Mouse (Mus musculus) neural tube, embryonic 15.5 days (tissue): ENCODE data around the gene Map6. TPM values are rescaled to one million over a fixed set of nuclear protein-coding genes. Genes with fewer than 3 reads are reported as not detected.

ENCODE experiments used
- ATAC-seq: fragments of 200-750 bp; cut with Nextera tagmentation; 2 replicates; pipeline ENCODE4 v1.8.0; 2017; ENCODE audit warnings: mild to moderate bottlenecking, moderate TSS enrichment, moderate library complexity; ENCODE audit not compliant: low FRiP score
- H3K27ac ChIP-seq: fragments of 300-500 bp; sonication (generic); replicated peaks from 2 replicates; pipeline ENCODE4 v1.5.1; 2015; ENCODE audit warnings: mild to moderate bottlenecking, inconsistent platforms
- H3K27me3 ChIP-seq: fragments of 300-500 bp; sonication (generic); replicated peaks from 2 replicates; pipeline ENCODE4 v1.6.1; 2015; ENCODE audit warnings: inconsistent platforms
- H3K36me3 ChIP-seq: fragments of 300-500 bp; sonication (generic); 2 replicates; pipeline ENCODE4 v1.6.1; 2015; ENCODE audit warnings: inconsistent platforms
- H3K4me1 ChIP-seq: fragments of 300-500 bp; sonication (generic); 2 replicates; pipeline ENCODE4 v1.6.1; 2015; ENCODE audit warnings: inconsistent platforms
- H3K4me2 ChIP-seq: fragments of 300-500 bp; sonication (generic); 2 replicates; pipeline ENCODE4 v1.6.1; 2015; ENCODE audit warnings: inconsistent platforms, mild to moderate bottlenecking, moderate library complexity
- H3K4me3 ChIP-seq: fragments of 300-500 bp; sonication (generic); replicated peaks from 2 replicates; pipeline ENCODE4 v1.5.1; 2015; ENCODE audit warnings: mild to moderate bottlenecking, inconsistent platforms
- H3K9ac ChIP-seq: fragments of 300-500 bp; sonication (generic); replicated peaks from 2 replicates; pipeline ENCODE4 v1.6.1; 2015; ENCODE audit warnings: mild to moderate bottlenecking, inconsistent platforms
- H3K9me3 ChIP-seq: fragments of 300-500 bp; sonication (generic); replicated peaks from 2 replicates; pipeline ENCODE4 v1.6.1; 2016; ENCODE audit warnings: inconsistent platforms
- WGBS: fragments of 180-500 bp; shearing (Covaris S2); methylation state at CpG from one replicate; pipeline ENCODE4 v1.1.7; 2015; ENCODE audit warnings: mixed read lengths; 5-methylcytosine and 5-hydroxymethylcytosine counted together
- polyA plus RNA-seq: library from polyadenylated mRNA; unstranded; fragments of >200 nt; fragmentation: Nextera tagmentation; extraction: Ambion mirVana; gene quantifications from 2 replicates; pipeline ENCODE4 v1.2.1, GENCODE M21; 2015

Map6 gene
- polyA plus RNA-seq, 1 experiment from 2014 or later, result 146 TPM

GRCm38 (mm10) chr7:99267897-99268505 lies 754 bp downstream of the Map6 start:
- H3K27ac ChIP-seq, result peak overlapping the region; percentile 94
- peak; percentile 86 for ATAC-seq
- peak overlapping the region; percentile 88 for H3K4me2 ChIP-seq
- no peaks in the 10 kb centered on the region for H3K9me3 ChIP-seq
- under 1% methylated on average over 59 of the region's 59 CpGs for WGBS
- H3K4me3 ChIP-seq, result peak overlapping the region; percentile 88
- H3K9ac ChIP-seq, result peak overlapping the region; percentile 91
- H3K4me1 ChIP-seq, result peaks cover 45% of the 10 kb centered on the region
- no peaks in the 10 kb centered on the region for H3K36me3 ChIP-seq
- H3K27me3 ChIP-seq, result no peaks in the 10 kb centered on the region; the same call in 1 of the 2 replicates

DNA sequence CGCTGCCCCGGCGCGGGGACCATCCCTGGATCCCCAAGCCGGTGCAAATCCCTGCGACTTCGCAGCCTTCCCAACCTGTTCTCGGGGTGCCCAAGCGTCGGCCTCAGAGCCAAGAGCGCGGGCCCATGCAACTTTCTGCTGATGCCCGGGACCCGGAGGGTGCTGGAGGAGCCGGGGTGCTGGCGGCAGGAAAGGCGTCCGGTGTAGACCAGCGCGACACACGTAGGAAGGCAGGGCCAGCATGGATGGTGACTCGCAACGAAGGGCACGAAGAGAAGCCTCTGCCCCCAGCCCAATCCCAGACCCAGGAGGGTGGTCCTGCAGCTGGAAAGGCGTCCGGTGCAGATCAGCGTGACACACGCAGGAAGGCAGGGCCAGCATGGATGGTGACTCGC lies 1.3 kb downstream of the Map6 start:
- peak overlapping the region; percentile 88 for H3K4me3 ChIP-seq
- 0% methylated on average over 29 of the region's 29 CpGs for WGBS
- ATAC-seq, result peak; percentile 12
- H3K4me1 ChIP-seq, result peaks cover 50% of the 10 kb centered on the region
- H3K9me3 ChIP-seq, result no peaks in the 10 kb centered on the region
- peak overlapping the region; percentile 94 for H3K27ac ChIP-seq
- H3K9ac ChIP-seq, result peak overlapping the region; percentile 91
- H3K36me3 ChIP-seq, result no peaks in the 10 kb centered on the region
- peak overlapping the region; percentile 88 for H3K4me2 ChIP-seq
- no peaks in the 10 kb centered on the region; the same call in 1 of the 2 replicates for H3K27me3 ChIP-seq

DNA sequence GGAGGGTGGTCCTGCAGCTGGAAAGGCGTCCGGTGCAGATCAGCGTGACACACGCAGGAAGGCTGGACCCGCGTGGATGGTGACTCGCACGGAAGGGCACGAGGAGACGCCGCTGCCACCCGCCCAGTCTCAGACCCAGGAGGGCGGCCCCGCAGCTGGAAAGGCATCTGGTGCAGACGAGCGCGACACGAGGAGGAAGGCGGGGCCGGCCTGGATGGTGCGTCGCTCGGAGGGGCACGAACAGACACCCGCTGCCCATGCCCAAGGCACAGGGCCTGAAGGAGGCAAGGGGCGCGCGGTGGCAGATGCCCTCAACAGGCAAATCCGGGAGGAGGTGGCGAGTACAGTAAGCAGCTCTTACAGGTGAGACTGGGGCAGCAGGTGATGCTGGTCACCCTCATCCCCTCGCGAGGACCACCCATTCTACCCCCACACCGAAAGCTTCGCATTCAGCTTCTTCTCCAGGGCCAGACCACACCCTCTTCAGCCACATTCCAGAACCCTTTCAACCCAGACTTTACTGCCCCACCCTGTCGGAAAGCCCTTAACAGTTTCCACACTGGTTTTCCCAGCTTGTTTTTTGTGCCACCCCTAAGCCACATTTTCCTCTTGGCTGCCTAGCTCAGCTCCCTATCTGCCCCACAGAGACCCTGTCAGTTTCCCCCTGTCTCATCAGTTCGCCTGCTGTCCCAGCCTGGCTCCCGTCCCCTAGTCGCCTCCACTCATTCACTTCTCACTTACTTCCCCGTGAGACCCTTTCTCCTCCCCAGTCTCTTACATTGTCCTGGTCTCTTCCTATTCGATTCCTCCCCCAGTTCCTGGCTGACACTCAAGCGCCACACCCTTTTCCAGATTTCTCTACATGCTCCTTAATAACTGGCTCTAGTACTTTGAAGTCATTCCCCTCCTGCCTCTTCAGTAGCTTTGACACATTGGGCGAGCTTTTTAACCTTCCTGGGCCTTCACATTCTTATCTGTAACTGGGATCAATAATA lies 2.0 kb downstream of the Map6 start:
- H3K4me1 ChIP-seq, result peaks cover 58% of the 10 kb centered on the region
- no peaks in the 10 kb centered on the region for H3K36me3 ChIP-seq
- H3K4me2 ChIP-seq, result peak overlapping the region; percentile 88
- peak overlapping the region; percentile 94 for H3K27ac ChIP-seq
- no peaks in the 10 kb centered on the region for H3K9me3 ChIP-seq
- H3K9ac ChIP-seq, result peak overlapping the region; percentile 91
- WGBS, result 5% methylated on average over 42 of the region's 42 CpGs
- peak overlapping the region; percentile 88 for H3K4me3 ChIP-seq
- ATAC-seq, result no peak
- no peaks in the 10 kb centered on the region; the same call in 1 of the 2 replicates for H3K27me3 ChIP-seq

DNA sequence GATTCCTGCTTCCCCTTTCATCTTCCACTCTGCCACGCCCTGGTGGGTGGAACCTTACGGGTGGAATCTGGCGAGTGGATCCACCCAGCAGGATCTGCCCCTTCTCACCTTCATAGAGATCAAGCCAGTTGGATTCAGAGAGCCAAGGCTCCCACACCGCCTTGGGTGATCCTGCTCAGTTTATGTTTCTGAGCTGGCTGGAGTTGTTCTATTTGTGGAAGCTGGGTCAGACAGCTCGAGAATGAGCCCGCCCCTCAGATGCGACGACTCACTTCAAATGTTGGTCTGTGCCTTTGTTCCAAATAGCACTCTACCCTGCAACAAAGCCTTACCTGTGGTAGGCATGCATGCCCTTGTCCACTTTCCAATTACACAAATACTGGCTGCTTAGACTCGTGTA lies 4.4 kb downstream of the Map6 start:
- Histone ChIP-seq H3K36me3 (no peaks in the 10 kb centered on the region), H3K4me1 (peaks cover 70% of the 10 kb centered on the region), H3K9me3 (no peaks in the 10 kb centered on the region), H3K27me3 (no peaks in the 10 kb centered on the region), H3K27ac (peak overlapping the region; percentile 56), H3K4me3 (peak overlapping the region; percentile 88), H3K9ac (peak overlapping the region; percentile 91), H3K4me2 (peak overlapping the region; percentile 88)
- ATAC-seq, result no peak
- WGBS, result 28% methylated on average over 9 of the region's 9 CpGs

DNA sequence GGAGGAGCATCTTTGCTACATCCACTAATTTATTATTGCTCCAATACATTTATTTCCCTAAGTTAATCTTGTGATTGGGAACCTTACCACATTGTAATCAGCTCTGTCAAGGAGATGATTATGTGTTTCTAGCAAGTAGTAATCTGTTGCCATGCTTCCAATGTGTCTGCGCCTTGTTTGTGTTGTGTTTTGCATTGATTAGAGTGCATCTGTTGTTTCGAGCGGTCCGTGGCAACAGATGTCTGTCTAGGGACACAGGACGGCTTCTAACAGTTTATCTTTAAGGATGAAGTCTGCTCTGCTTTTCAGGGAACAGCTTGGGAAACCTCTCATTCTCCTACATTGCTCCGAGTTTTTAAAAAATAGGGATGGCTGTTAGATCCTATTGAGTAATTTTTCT lies 7.9 kb downstream of the Map6 start:
- Histone ChIP-seq H3K9me3 (no peaks in the 10 kb centered on the region), H3K4me3 (no peak overlapping the region; the same call in 1 of the 2 replicates), H3K27me3 (no peaks in the 10 kb centered on the region), H3K9ac (no peak overlapping the region), H3K27ac (no peak overlapping the region), H3K4me1 (peaks cover 83% of the 10 kb centered on the region), H3K36me3 (no peaks in the 10 kb centered on the region), H3K4me2 (peak overlapping the region; percentile 88)
- whole genome bisulfite sequencing, result 28% methylated on average over 6 of the region's 6 CpGs
- no peak for ATAC-seq

GRCm38 (mm10) chr7:99276679-99277078 lies 9.4 kb downstream of the Map6 start:
- 82% methylated on average over 1 of the region's 1 CpGs for WGBS
- Histone ChIP-seq H3K27me3 (no peaks in the 10 kb centered on the region), H3K4me2 (no peak overlapping the region), H3K4me1 (peaks cover 71% of the 10 kb centered on the region), H3K27ac (no peak overlapping the region), H3K9me3 (no peaks in the 10 kb centered on the region), H3K4me3 (no peak overlapping the region), H3K36me3 (no peaks in the 10 kb centered on the region), H3K9ac (no peak overlapping the region)
- ATAC-seq, result no peak

- Histone ChIP-seq H3K27ac (no peak overlapping the region), H3K4me3 (no peak overlapping the region), H3K9ac (no peak overlapping the region), H3K4me2 (no peak overlapping the region), H3K9me3 (no peaks in the 10 kb centered on the region), H3K4me1 (peaks cover 59% of the 10 kb centered on the region), H3K36me3 (no peaks in the 10 kb centered on the region), H3K27me3 (no peaks in the 10 kb centered on the region)
- 90% methylated on average over 8 of the region's 8 CpGs for WGBS
- no peak for ATAC-seq
These were observed 11.1 kb downstream of the Map6 start for GRCm38 (mm10) chr7:99278309-99278708.

GRCm38 (mm10) chr7:99279586-99279985 lies 12.3 kb downstream of the Map6 start:
- Histone ChIP-seq H3K4me1 (peaks cover 47% of the 10 kb centered on the region), H3K4me2 (no peak overlapping the region), H3K27me3 (no peaks in the 10 kb centered on the region), H3K9me3 (no peaks in the 10 kb centered on the region), H3K27ac (no peak overlapping the region), H3K36me3 (no peaks in the 10 kb centered on the region), H3K4me3 (no peak overlapping the region), H3K9ac (no peak overlapping the region)
- no peak for ATAC-seq
- 56% methylated on average over 8 of the region's 8 CpGs for WGBS

- Histone ChIP-seq H3K27ac (peak overlapping the region; percentile 51), H3K9me3 (no peaks in the 10 kb centered on the region), H3K4me3 (no peak overlapping the region), H3K27me3 (no peaks in the 10 kb centered on the region), H3K9ac (no peak overlapping the region), H3K4me2 (no peak overlapping the region), H3K36me3 (0 out of 2 replicates have a peak, but pooled peaks cover 6% of the 10 kb centered on the region), H3K4me1 (peaks cover 41% of the 10 kb centered on the region)
- peak; percentile 68 for ATAC-seq
- WGBS, result 9% methylated on average over 3 of the region's 3 CpGs
These were observed 20.0 kb downstream of the Map6 start for GRCm38 (mm10) chr7:99287287-99287686.

GRCm38 (mm10) chr7:99290008-99290407 lies 22.8 kb downstream of the Map6 start:
- ATAC-seq, result no peak
- Histone ChIP-seq H3K4me1 (peaks cover 46% of the 10 kb centered on the region), H3K4me2 (no peak overlapping the region), H3K36me3 (peaks cover 23% of the 10 kb centered on the region), H3K9ac (no peak overlapping the region), H3K4me3 (no peak overlapping the region), H3K9me3 (no peaks in the 10 kb centered on the region), H3K27me3 (no peaks in the 10 kb centered on the region), H3K27ac (no peak overlapping the region)
- 63% methylated on average over 8 of the region's 8 CpGs for WGBS

DNA sequence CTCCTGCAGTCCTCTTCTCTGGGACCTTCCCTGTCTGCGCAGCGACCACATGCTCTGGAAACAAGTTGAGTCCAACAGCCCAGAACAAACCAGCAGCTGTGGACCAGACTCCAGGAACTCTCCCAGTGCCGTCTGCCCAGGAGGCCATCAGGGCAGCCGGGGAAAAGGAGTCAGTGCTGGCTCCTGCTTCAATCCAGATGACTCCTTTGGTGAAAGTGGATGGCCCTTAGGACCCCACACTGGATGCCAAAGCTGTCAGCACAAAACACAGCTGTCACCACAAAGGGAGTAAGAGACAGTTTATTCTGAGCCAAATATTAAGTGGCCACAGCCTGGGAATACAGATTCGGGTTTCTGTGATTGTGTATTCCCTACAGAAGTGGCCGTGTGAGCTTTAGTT lies 23.7 kb downstream of the Map6 start:
- no peak overlapping the region for H3K9ac ChIP-seq
- H3K9me3 ChIP-seq, result no peaks in the 10 kb centered on the region
- 53% methylated on average over 6 of the region's 6 CpGs for WGBS
- H3K4me1 ChIP-seq, result peaks cover 54% of the 10 kb centered on the region
- H3K27ac ChIP-seq, result no peak overlapping the region
- no peak for ATAC-seq
- no peaks in the 10 kb centered on the region for H3K27me3 ChIP-seq
- no peak overlapping the region for H3K4me2 ChIP-seq
- H3K4me3 ChIP-seq, result no peak overlapping the region
- H3K36me3 ChIP-seq, result peaks cover 23% of the 10 kb centered on the region
